Mouse (Mus musculus): ENCODE results near the gene Nras.

GRCm38 (mm10) chr3:103107565-103108240 is 49.6 kb downstream of the Nras start:
- peak; percentile 80; the same call in 1 of the 2 replicates for TF ChIP-seq EP300 (IDR thresholded peaks at IDR 0.05; ENCODE audit: insufficient read depth, low read depth, low read length)
- TF ChIP-seq POLR2A (IDR thresholded peaks at IDR 0.05; ENCODE audit: insufficient read depth, low read length) = no peak
- TF ChIP-seq CTCF (IDR thresholded peaks at IDR 0.05; ENCODE audit: low read depth, low read length) = no peak

Data from ES-Bruce4 (cell line).